Mouse (Mus musculus): Measurements from ENCODE around the gene Ptpn23.

- TF ChIP-seq CTCF (IDR thresholded peaks at IDR 0.05; ENCODE audit: low read depth) (no peak), EP300 (IDR thresholded peaks at IDR 0.05; ENCODE audit: low read depth) (no peak)
Observed at GRCm38 (mm10) chr9:110350188-110350587, 57.8 kb downstream of the Ptpn23 start.
